Mouse (Mus musculus) adrenal gland, postnatal 14 days (tissue): ENCODE measurements around the gene Zfp850. TPM values are rescaled to one million over a fixed set of nuclear protein-coding genes. Genes with fewer than 3 reads are reported as not detected.
"Not testable (repeated sequence)": the region's sequence is repeated elsewhere in the genome, so short reads cannot be mapped to it uniquely, and the experiment has no call there.

ENCODE experiments used
- DNase-seq: peaks from one replicate; pipeline ENCODE4 v3.0.0; 2021; ENCODE audit warnings: mixed read lengths
- long read RNA-seq, 2 experiments: library from polyadenylated mRNA; stranded (forward); transcript quantifications; one replicate each; pipeline ENCODE4 v2.0.0; 2021
- total RNA-seq: library from RNA; stranded (reverse); gene quantifications from 2 replicates; pipeline ENCODE4 v1.2.3, GENCODE M21; 2021

Zfp850 gene
- 2.7 and 3.4 TPM in 2 replicates for total RNA-seq
- long read RNA-seq, experiment 1, partial matches to known transcripts, result 0 of 3 reads
- long read RNA-seq, experiment 1, other reads (novel, unspliced or antisense), result 3 of 3 reads
- long read RNA-seq, experiment 2, partial matches to known transcripts, result 0 of 3 reads
- long read RNA-seq, experiment 2, other reads (novel, unspliced or antisense), result 3 of 3 reads

- peak; percentile 92 for DNase-seq
Measured at GRCm38 (mm10) chr7:28013549-28014444, at the start of gene Zfp850. Zfp850 (minus strand) TSS chr7:28014115.

- DNase-seq, result no peak
Measured at GRCm38 (mm10) chr7:28059972-28060371, 46.1 kb upstream of the Zfp850 start.

- peak; percentile 12 for DNase-seq
Measured at GRCm38 (mm10) chr7:28053046-28053930, 39.4 kb upstream of the Zfp850 start.

DNA sequence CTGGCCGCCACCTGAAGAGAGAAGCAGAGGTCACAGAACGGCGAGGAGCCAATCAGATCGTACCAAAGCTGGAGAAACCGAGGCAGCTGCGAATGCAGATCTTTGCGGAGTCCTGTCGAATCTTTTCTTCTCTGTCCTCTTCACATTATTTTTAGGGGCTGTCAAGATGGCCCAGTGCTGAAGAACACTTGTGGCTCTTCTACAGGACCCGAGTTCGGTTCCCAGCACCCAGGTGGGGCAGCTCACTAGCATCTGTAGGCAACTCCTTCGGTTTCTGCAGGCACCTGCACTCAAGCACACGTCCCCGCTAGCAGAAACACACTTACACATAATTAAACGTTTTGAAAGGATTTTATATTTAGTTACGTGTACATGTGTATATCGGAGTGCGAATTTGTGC, 36.7 kb upstream of the Zfp850 start:
- DNase-seq, result no peak

DNA sequence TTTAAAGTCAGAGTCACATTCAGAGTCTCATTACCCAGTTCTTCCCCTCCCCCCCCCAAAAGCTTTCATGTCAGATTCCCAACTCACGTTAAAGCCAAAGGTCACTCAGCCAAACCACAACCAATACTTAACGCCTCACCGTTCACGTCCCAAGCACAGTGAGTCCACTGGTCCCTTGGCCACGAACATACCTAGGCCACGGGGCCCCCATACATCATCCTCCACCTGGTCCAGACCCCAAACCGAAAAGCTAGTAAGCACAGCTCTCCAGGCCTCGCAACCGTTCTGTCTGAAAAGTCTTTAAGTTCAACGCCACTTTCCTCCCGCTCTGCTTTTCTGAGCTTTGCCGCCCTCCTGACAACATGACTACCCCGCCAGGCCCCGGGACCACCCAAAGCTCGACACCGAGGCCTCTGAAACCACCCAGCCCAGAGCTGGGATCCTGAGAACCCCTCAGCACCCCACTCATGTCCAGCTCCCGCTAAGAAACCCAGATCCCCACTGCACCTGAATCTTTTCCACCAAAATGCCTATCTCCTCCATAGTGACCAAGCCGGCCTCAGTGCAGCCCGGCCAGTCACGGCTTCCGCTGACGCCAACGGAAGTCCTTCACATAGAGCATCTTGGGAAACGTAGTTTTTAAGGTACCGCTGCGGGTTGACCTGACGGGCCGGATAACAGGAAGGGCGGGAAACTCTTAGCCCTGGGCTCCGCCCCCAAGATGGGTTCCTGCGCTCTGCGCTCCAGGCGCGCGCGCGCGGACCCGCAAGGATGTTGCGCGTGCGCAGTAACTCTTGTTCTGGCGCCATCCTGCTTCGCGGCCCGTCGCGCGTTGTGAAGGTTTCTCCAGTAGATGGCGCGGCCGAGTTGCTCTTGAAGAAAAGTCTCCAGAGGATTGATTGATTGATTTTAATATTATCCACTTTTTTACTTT, 35.8 kb upstream of the Zfp850 start, which contains the start of gene Psmc4:
Psmc4 (minus strand) TSS at position 626 of the 934 bp plus-strand sequence.
- peak; percentile 98 for DNase-seq

- DNase-seq, result peak; percentile 22
Measured at GRCm38 (mm10) chr7:28044524-28044923, 30.6 kb upstream of the Zfp850 start.

GRCm38 (mm10) chr7:28014445-28014810, 513 bp upstream of the Zfp850 start:
- DNase-seq, result no peak

DNA sequence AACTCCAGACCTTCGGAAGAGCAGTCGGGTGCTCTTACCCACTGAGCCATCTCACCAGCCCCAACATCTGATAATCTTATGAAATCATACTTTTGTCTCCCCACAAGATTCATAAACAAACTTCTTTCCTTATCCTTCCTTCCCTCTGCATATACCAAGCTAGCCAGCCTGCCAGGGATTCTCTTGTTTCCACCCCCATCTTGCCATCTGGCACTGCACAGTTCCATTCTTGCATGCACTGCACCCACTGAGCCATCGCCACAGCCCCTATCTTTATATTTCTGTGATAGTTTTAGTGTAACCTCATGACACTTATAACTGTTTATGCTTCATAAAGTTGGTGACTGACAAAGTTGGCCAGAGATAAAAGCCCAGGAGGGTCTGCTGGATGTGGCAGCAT, 3.6 kb downstream of the Zfp850 start:
- no peak for DNase-seq

GRCm38 (mm10) chr7:27982197-27982596, 31.7 kb downstream of the Zfp850 start:
- no peak for DNase-seq

- peak; percentile 81 for DNase-seq
Measured at GRCm38 (mm10) chr7:27978683-27979528, 35.0 kb downstream of the Zfp850 start, which contains the start of gene Zfp780b. Zfp780b (minus strand) TSS chr7:27979171.

GRCm38 (mm10) chr7:27949451-27949850, 64.5 kb downstream of the Zfp850 start:
- not testable (repeated sequence) for DNase-seq

- DNase-seq, result not testable (repeated sequence)
Measured at GRCm38 (mm10) chr7:27941869-27942268, 72.0 kb downstream of the Zfp850 start.

Other genes with a start within 250 kb of the Zfp850 start
- 7.0 and 7.7 TPM in 2 replicates for gene Zfp626, start 206.9 kb downstream of the Zfp850 start, total RNA-seq
- 3.0 and 3.5 TPM in 2 replicates for gene Zfp59, start 175.5 kb downstream of the Zfp850 start, total RNA-seq
- 4.3 and 6.0 TPM in 2 replicates for gene Zfp607a, start 156.6 kb downstream of the Zfp850 start, total RNA-seq
- gene Zfp974, start 84.7 kb downstream of the Zfp850 start, total RNA-seq, result 12.3 and 14.7 TPM in 2 replicates
- gene Zfp780b, start 34.9 kb downstream of the Zfp850 start, total RNA-seq, result 9.9 and 12.0 TPM in 2 replicates
- 158 and 171 TPM in 2 replicates for gene Psmc4, start 36.0 kb upstream of the Zfp850 start, total RNA-seq
- gene Fcgbp, start 57.1 kb upstream of the Zfp850 start, total RNA-seq, result not detected in 2 replicates
- gene 9530053A07Rik, start 115.4 kb upstream of the Zfp850 start, total RNA-seq, result not detected in 2 replicates
- gene Fbl, start 155.6 kb upstream of the Zfp850 start, total RNA-seq, result 111 and 122 TPM in 2 replicates
- 34.7 and 35.0 TPM in 2 replicates for gene Dyrk1b, start 165.4 kb upstream of the Zfp850 start, total RNA-seq